Mouse (Mus musculus): ENCODE results near the gene Ago1.

The Ago1 gene

GRCm38 (mm10) chr4:126468285-126468901, at the start of gene Ago1:
Gene Ago1, minus strand, starts transcription at chr4:126468583.
- DNase-seq, result peak; percentile 100

- DNase-seq, result peak; percentile 63
Observed at GRCm38 (mm10) chr4:126512308-126513066, 44.1 kb upstream of the Ago1 start.

GRCm38 (mm10) chr4:126511013-126511412, 42.6 kb upstream of the Ago1 start:
- DNase-seq, result peak; percentile 55

- DNase-seq, result peak; percentile 33
Observed at GRCm38 (mm10) chr4:126509072-126509471, 40.7 kb upstream of the Ago1 start.

GRCm38 (mm10) chr4:126508110-126508899, 39.9 kb upstream of the Ago1 start:
- DNase-seq, result peak; percentile 66

- DNase-seq, result no peak
Observed at GRCm38 (mm10) chr4:126502977-126503309, 34.6 kb upstream of the Ago1 start.

- DNase-seq, result peak; percentile 83
Observed at GRCm38 (mm10) chr4:126502141-126502976, 34.0 kb upstream of the Ago1 start.

GRCm38 (mm10) chr4:126498601-126499000, 30.2 kb upstream of the Ago1 start:
- no peak for DNase-seq

- peak; percentile 17 for DNase-seq
Observed at GRCm38 (mm10) chr4:126496963-126497362, 28.6 kb upstream of the Ago1 start.

GRCm38 (mm10) chr4:126495942-126496790, 27.8 kb upstream of the Ago1 start:
- peak; percentile 36 for DNase-seq

- peak; percentile 71 for DNase-seq
Observed at GRCm38 (mm10) chr4:126495453-126495852, 27.1 kb upstream of the Ago1 start.

GRCm38 (mm10) chr4:126493416-126493815, 25.0 kb upstream of the Ago1 start:
- peak; percentile 13 for DNase-seq

- DNase-seq, result peak; percentile 10
Observed at GRCm38 (mm10) chr4:126491977-126492376, 23.6 kb upstream of the Ago1 start.

GRCm38 (mm10) chr4:126490726-126491125, 22.3 kb upstream of the Ago1 start:
- peak; percentile 59 for DNase-seq

- DNase-seq, result no peak
Observed at GRCm38 (mm10) chr4:126489811-126490210, 21.4 kb upstream of the Ago1 start.

GRCm38 (mm10) chr4:126486217-126486616, 17.8 kb upstream of the Ago1 start:
- peak; percentile 41 for DNase-seq

- DNase-seq, result peak; percentile 31
Observed at GRCm38 (mm10) chr4:126485065-126485464, 16.7 kb upstream of the Ago1 start.

- peak; percentile 61 for DNase-seq
Observed at GRCm38 (mm10) chr4:126483874-126484273, 15.5 kb upstream of the Ago1 start.

- peak; percentile 59 for DNase-seq
Observed at GRCm38 (mm10) chr4:126482951-126483350, 14.6 kb upstream of the Ago1 start.

- DNase-seq, result peak; percentile 79
Observed at GRCm38 (mm10) chr4:126481461-126481860, 13.1 kb upstream of the Ago1 start.

GRCm38 (mm10) chr4:126480288-126480687, 11.9 kb upstream of the Ago1 start:
- DNase-seq, result no peak

GRCm38 (mm10) chr4:126473031-126473430, 4.6 kb upstream of the Ago1 start:
- no peak for DNase-seq
